Mouse (Mus musculus) liver, embryonic 16.5 days (tissue): ENCODE measurements around the gene Cdh13. TPM values are rescaled to one million over a fixed set of nuclear protein-coding genes. Genes with fewer than 3 reads are reported as not detected.

Experiments used
- ATAC-seq: fragments of 200-750 bp; cut with Nextera tagmentation; 2 replicates; pipeline ENCODE4 v1.8.0; 2017; ENCODE audit warnings: low read depth, mild to moderate bottlenecking, moderate number of reproducible peaks, moderate library complexity
- H3K27ac ChIP-seq: fragments of 300-500 bp; sonication (generic); 2 replicates; pipeline ENCODE4 v1.5.1; 2014; ENCODE audit warnings: mild to moderate bottlenecking, low read length
- H3K27me3 ChIP-seq: fragments of 300-500 bp; sonication (generic); 2 replicates; pipeline ENCODE4 v1.6.1; 2014; ENCODE audit warnings: low read depth, low read length, mixed read lengths; ENCODE audit not compliant: control insufficient read depth, insufficient read depth
- H3K36me3 ChIP-seq: fragments of 300-500 bp; sonication (generic); 2 replicates; pipeline ENCODE4 v1.6.1; 2014; ENCODE audit warnings: mild to moderate bottlenecking; ENCODE audit not compliant: control insufficient read depth, insufficient read depth
- H3K4me1 ChIP-seq: fragments of 300-500 bp; sonication (generic); 2 replicates; pipeline ENCODE4 v1.6.1; 2014; ENCODE audit warnings: low read depth, low read length, mixed read lengths; ENCODE audit not compliant: control insufficient read depth
- H3K4me2 ChIP-seq: fragments of 300-500 bp; sonication (generic); 2 replicates; pipeline ENCODE4 v1.6.1; 2014; ENCODE audit warnings: low read depth, low read length, mixed read lengths
- H3K4me3 ChIP-seq: fragments of 300-500 bp; sonication (generic); 2 replicates; pipeline ENCODE4 v1.5.1; 2014; ENCODE audit warnings: low read depth, mild to moderate bottlenecking, low read length
- H3K9ac ChIP-seq: fragments of 300-500 bp; sonication (generic); 2 replicates; pipeline ENCODE4 v1.6.1; 2014; ENCODE audit warnings: low read depth, low read length
- H3K9me3 ChIP-seq: fragments of 300-500 bp; sonication (generic); replicated peaks from 2 replicates; pipeline ENCODE4 v1.6.1; 2016; ENCODE audit warnings: low read length; ENCODE audit not compliant: control insufficient read depth
- WGBS: fragments of 180-500 bp; shearing (Covaris S2); extraction: QIAGEN DNeasy Blood & Tissue Kit; methylation state at CpG from one replicate; pipeline ENCODE4 v1.1.7; 2014; ENCODE audit not compliant: insufficient replicate concordance; 5-methylcytosine and 5-hydroxymethylcytosine counted together
- polyA plus RNA-seq: library from polyadenylated mRNA; unstranded; fragments of >200 nt; fragmentation: Nextera tagmentation; extraction: Ambion mirVana; gene quantifications from 2 replicates; pipeline ENCODE4 v1.2.1, GENCODE M21; 2015

Gene Cdh13
- polyA plus RNA-seq, 1 experiment from 2014 or later, result 1.0 TPM

DNA sequence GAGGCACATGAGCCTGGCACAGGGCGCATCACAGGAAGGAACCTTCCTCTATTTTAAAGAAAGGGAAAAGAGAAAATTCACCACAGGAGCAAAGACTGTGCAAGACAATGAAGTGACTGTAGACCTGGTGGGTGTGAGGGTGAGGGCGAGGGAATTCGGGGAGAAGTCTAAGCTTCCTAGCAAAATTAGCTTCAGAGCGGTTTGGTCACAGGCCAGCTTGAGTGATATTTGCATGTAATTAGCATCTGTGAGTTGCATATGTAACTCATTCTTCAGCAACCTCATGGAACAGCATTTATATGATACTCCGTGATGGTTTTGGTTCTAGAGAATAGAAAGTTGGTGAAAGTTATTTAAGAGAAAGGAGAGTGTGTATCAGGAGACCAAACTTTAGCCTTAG, 73.5 kb downstream of the Cdh13 start:
- H3K4me1 ChIP-seq, result no peaks in the 10 kb centered on the region
- H3K9ac ChIP-seq, result no peak overlapping the region
- no peak overlapping the region for H3K4me2 ChIP-seq
- no peaks in the 10 kb centered on the region for H3K9me3 ChIP-seq
- WGBS, result 72% methylated on average over 5 of the region's 5 CpGs
- H3K36me3 ChIP-seq, result no peaks in the 10 kb centered on the region
- H3K27ac ChIP-seq, result no peak overlapping the region
- no peaks in the 10 kb centered on the region for H3K27me3 ChIP-seq
- H3K4me3 ChIP-seq, result no peak overlapping the region
- no peak for ATAC-seq

- Histone ChIP-seq H3K36me3 (no peaks in the 10 kb centered on the region), H3K4me1 (no peaks in the 10 kb centered on the region), H3K4me2 (no peak overlapping the region), H3K27ac (no peak overlapping the region), H3K9ac (no peak overlapping the region), H3K4me3 (no peak overlapping the region), H3K9me3 (no peaks in the 10 kb centered on the region), H3K27me3 (no peaks in the 10 kb centered on the region)
- WGBS, result 73% methylated on average over 7 of the region's 7 CpGs
- ATAC-seq, result no peak
Observed at GRCm38 (mm10) chr8:118357596-118357995, 74.1 kb downstream of the Cdh13 start.

DNA sequence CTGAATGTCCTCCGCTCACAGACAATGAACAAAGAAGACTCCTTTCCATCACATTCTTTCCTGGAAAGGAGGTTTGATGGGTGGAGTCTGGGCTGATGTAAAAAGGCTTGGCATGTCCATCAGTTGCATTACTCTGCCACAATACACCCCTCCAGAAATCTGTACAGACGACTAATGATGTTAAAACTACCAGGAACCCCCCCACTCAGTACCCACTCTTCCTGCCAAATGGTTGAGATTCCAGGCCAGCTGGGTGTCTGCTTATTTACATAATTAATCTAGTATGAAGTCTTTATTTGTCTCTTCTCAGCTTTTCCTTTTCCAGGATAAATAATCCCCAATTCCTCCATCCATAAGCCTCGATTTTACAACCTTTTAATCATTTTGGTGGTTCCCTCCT, 80.2 kb downstream of the Cdh13 start:
- Histone ChIP-seq H3K4me3 (no peak overlapping the region), H3K4me2 (no peak overlapping the region), H3K9ac (no peak overlapping the region), H3K27ac (no peak overlapping the region), H3K4me1 (no peaks in the 10 kb centered on the region), H3K9me3 (no peaks in the 10 kb centered on the region), H3K27me3 (no peaks in the 10 kb centered on the region), H3K36me3 (no peaks in the 10 kb centered on the region)
- ATAC-seq, result no peak
- WGBS, result 52% methylated on average over 3 of the region's 3 CpGs

- no peaks in the 10 kb centered on the region for H3K9me3 ChIP-seq
- H3K4me1 ChIP-seq, result no peaks in the 10 kb centered on the region
- no peak overlapping the region for H3K4me2 ChIP-seq
- no peaks in the 10 kb centered on the region for H3K36me3 ChIP-seq
- H3K4me3 ChIP-seq, result no peak overlapping the region
- no peak overlapping the region for H3K27ac ChIP-seq
- no peak overlapping the region for H3K9ac ChIP-seq
- 50% methylated on average over 3 of the region's 3 CpGs for WGBS
- no peak for ATAC-seq
- H3K27me3 ChIP-seq, result no peaks in the 10 kb centered on the region
Observed at GRCm38 (mm10) chr8:118373092-118373491, 89.6 kb downstream of the Cdh13 start.

- no peak for ATAC-seq
- Histone ChIP-seq H3K4me2 (no peak overlapping the region), H3K27ac (no peak overlapping the region), H3K4me3 (no peak overlapping the region), H3K36me3 (no peaks in the 10 kb centered on the region), H3K9ac (no peak overlapping the region), H3K9me3 (no peaks in the 10 kb centered on the region), H3K27me3 (no peaks in the 10 kb centered on the region), H3K4me1 (no peaks in the 10 kb centered on the region)
- WGBS, result 55% methylated on average over 6 of the region's 6 CpGs
Observed at GRCm38 (mm10) chr8:118374738-118375137, 91.2 kb downstream of the Cdh13 start.

DNA sequence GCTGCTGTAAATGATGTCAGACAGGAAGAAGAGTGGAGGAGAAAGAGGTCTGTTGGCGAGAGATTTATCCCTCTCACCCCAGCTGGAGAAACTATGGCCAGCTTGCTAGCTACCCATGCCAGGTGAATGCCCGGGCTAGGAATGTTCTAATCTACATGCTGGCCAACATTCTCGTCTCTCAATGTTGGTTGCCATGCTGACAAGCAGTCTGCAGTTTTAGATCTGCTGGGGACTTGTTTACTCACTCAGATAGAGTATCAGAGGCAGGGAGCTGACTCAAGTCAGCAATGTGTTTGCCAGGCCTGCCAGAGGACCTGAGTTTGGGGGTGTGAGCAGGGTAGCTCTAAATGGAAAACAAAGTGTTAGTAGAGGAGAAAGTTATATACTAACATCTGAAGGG, 93.3 kb downstream of the Cdh13 start:
- Histone ChIP-seq H3K9me3 (no peaks in the 10 kb centered on the region), H3K27me3 (no peaks in the 10 kb centered on the region), H3K36me3 (no peaks in the 10 kb centered on the region), H3K4me3 (no peak overlapping the region), H3K27ac (no peak overlapping the region), H3K9ac (no peak overlapping the region), H3K4me1 (no peaks in the 10 kb centered on the region), H3K4me2 (no peak overlapping the region)
- 31% methylated on average over 3 of the region's 3 CpGs for WGBS
- ATAC-seq, result no peak

DNA sequence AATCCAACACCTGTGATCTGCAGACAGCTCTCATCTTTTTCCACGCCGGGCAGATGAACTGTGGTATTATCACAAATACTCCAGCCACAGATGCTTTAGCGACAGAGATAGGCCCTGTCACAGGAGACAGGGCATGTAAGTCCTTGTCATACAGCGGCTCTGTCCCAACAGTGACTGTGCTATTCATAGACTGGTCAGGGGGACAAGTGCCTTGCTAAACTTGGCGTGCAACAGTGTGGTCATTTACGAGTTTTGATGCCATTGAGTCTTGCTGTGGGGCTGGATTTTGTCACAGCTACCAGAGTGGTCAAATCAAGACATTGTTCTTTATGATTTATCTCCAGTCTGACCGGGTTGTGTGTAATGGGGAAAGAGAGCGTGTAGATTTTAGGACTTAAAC, 95.5 kb downstream of the Cdh13 start:
- Histone ChIP-seq H3K27ac (no peak overlapping the region), H3K4me3 (no peak overlapping the region), H3K4me1 (no peaks in the 10 kb centered on the region), H3K27me3 (no peaks in the 10 kb centered on the region), H3K9ac (no peak overlapping the region), H3K4me2 (no peak overlapping the region), H3K9me3 (peaks cover 2% of the 10 kb centered on the region), H3K36me3 (no peaks in the 10 kb centered on the region)
- no peak for ATAC-seq
- 67% methylated on average over 8 of the region's 8 CpGs for whole genome bisulfite sequencing

- Histone ChIP-seq H3K9ac (no peak overlapping the region), H3K27me3 (no peaks in the 10 kb centered on the region), H3K4me2 (no peak overlapping the region), H3K4me3 (no peak overlapping the region), H3K4me1 (no peaks in the 10 kb centered on the region), H3K27ac (no peak overlapping the region), H3K9me3 (peaks cover 2% of the 10 kb centered on the region), H3K36me3 (no peaks in the 10 kb centered on the region)
- no peak for ATAC-seq
- WGBS, result 52% methylated on average over 3 of the region's 3 CpGs
Observed at GRCm38 (mm10) chr8:118379657-118380056, 96.1 kb downstream of the Cdh13 start.

- no peak for ATAC-seq
- peaks cover 2% of the 10 kb centered on the region for H3K9me3 ChIP-seq
- 42% methylated on average over 8 of the region's 8 CpGs for WGBS
- H3K27ac ChIP-seq, result no peak overlapping the region
- no peaks in the 10 kb centered on the region for H3K36me3 ChIP-seq
- no peak overlapping the region for H3K4me3 ChIP-seq
- no peaks in the 10 kb centered on the region for H3K4me1 ChIP-seq
- H3K9ac ChIP-seq, result no peak overlapping the region
- no peak overlapping the region for H3K4me2 ChIP-seq
- H3K27me3 ChIP-seq, result no peaks in the 10 kb centered on the region
Observed at GRCm38 (mm10) chr8:118380058-118380457, 96.5 kb downstream of the Cdh13 start.

- Histone ChIP-seq H3K4me3 (no peak overlapping the region), H3K27ac (no peak overlapping the region), H3K27me3 (no peaks in the 10 kb centered on the region), H3K4me1 (no peaks in the 10 kb centered on the region), H3K9me3 (peaks cover 2% of the 10 kb centered on the region), H3K36me3 (no peaks in the 10 kb centered on the region), H3K4me2 (no peak overlapping the region), H3K9ac (no peak overlapping the region)
- no peak for ATAC-seq
- 70% methylated on average over 9 of the region's 9 CpGs for WGBS
Observed at GRCm38 (mm10) chr8:118380782-118381181, 97.2 kb downstream of the Cdh13 start.
